Mouse (Mus musculus): ENCODE results near the gene Kdm8. TPM values are rescaled to one million over a fixed set of nuclear protein-coding genes. Genes with fewer than 3 reads are reported as not detected.

Kdm8 gene
- polyA plus RNA-seq, 1 experiment from 2014 or later, result 10.4 TPM

DNA sequence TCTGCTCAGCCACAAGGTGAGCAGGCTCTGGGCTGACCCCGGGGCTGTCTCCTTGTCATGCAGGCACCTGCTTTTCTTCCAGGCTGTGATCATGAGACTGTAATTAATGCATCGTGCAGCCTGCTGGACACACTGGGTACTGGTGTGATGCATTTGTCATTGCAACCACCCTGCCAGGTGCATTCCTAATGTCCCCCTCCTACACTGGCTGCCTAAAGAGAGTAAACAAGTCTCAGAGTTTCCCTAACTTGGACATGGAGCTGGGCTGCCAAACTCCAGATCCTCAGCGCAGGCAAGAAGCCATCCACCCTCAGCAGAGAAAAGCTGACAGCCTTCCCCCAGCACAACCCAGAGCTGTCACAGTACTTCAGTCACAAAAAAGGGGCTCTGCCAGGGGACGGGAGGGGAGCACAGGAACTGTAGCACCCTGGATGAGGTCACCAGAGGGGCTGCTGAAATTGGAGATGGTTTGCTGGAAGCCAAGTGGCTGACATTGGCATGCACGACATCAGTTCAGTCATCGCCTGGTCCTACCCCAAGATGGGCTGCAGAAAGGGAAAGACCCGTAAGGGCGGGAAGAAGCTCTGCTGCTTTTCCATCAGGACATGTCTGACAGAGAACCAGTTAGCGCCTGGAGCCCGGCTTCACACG, 31.2 kb downstream of the Kdm8 start:
- peaks cover 17% of the 10 kb centered on the region for H3K4me1 ChIP-seq (ENCODE audit: control insufficient read depth, insufficient read depth, low read length)
- H3K4me2 ChIP-seq (ENCODE audit: low read depth, low read length), result no peak overlapping the region
- 62% methylated on average over 11 of the region's 11 CpGs for WGBS
- H3K4me3 ChIP-seq (ENCODE audit: low read length), result no peak overlapping the region
- H3K9me3 ChIP-seq (ENCODE audit: control insufficient read depth, low read length), result no peaks in the 10 kb centered on the region
- H3K27me3 ChIP-seq (replicated peaks; ENCODE audit: control insufficient read depth, insufficient read depth, low read length), result no peaks in the 10 kb centered on the region
- ATAC-seq, result no peak
- H3K36me3 ChIP-seq (ENCODE audit: control insufficient read depth, insufficient read depth, low read length), result no peaks in the 10 kb centered on the region
- H3K27ac ChIP-seq (ENCODE audit: low read length), result peak overlapping the region; percentile 69
- peak overlapping the region; percentile 23; the same call in 1 of the 2 replicates for H3K9ac ChIP-seq (ENCODE audit: low read depth, low read length)

DNA sequence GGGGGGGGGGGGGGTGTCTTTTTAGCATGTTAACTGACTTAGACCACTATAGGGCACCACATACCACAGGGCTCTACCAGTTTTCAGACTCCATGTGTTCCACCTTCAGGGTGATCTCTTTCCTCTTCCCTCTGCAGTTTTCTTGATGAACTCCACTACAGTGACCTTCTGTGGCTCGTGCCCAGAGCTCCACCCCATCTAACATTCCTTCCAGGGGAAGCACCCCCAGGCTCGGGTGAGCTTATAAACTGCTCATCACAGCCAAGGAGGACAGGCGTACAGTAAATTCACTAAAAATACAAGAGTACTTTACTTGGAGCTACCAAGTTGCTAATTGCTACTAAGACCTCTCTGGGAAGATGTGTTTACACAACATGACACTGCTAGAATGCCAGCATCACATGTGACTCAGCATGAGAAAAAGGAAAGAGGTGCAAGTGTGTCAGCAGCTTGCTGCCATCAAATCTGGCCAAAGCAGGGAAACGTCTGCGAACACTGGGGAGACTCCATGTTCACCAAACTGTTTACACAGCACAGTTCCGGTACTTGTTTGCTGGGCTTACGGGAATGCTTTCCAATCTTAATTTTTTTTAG, 34.0 kb downstream of the Kdm8 start:
- ATAC-seq, result peak; percentile 50
- 60% methylated on average over 7 of the region's 7 CpGs for WGBS
- H3K27ac ChIP-seq (ENCODE audit: low read length), result 0 out of 2 replicates have a peak overlapping the region, but pooled peaks have one; percentile 13

DNA sequence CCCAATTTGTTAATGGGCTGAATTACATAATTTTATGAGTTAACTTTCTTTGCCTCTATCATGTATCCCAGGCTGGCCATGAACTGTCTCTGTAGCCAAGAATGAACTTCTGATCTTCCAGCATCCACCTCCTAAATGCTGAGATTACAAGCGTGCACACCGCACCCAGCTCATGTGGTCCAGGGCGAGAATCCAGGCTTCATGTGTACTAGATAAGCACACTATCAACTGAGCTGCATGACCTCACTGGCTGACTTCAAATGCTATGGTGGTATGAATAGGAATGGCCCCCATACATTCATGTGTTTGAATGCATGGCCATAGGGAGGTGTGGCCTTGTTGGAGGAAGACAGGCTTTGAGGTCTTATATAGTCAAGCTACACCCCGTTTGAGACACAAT, 36.0 kb downstream of the Kdm8 start:
- Histone ChIP-seq H3K27ac (ENCODE audit: low read length) (no peak overlapping the region), H3K9me3 (ENCODE audit: control insufficient read depth, low read length) (no peaks in the 10 kb centered on the region), H3K4me1 (ENCODE audit: control insufficient read depth, insufficient read depth, low read length) (peaks cover 8% of the 10 kb centered on the region), H3K4me3 (ENCODE audit: low read length) (no peak overlapping the region), H3K4me2 (ENCODE audit: low read depth, low read length) (no peak overlapping the region), H3K36me3 (ENCODE audit: control insufficient read depth, insufficient read depth, low read length) (0 out of 2 replicates have a peak, but pooled peaks cover 3% of the 10 kb centered on the region), H3K9ac (ENCODE audit: low read depth, low read length) (no peak overlapping the region), H3K27me3 (replicated peaks; ENCODE audit: control insufficient read depth, insufficient read depth, low read length) (no peaks in the 10 kb centered on the region)
- ATAC-seq, result no peak
- 87% methylated on average over 4 of the region's 4 CpGs for WGBS

More for the DNA sequence above, 34.0 kb downstream of the Kdm8 start:
- H3K36me3 ChIP-seq (ENCODE audit: control insufficient read depth, insufficient read depth, low read length), result no peaks in the 10 kb centered on the region
- peaks cover 10% of the 10 kb centered on the region for H3K4me1 ChIP-seq (ENCODE audit: control insufficient read depth, insufficient read depth, low read length)
- H3K27me3 ChIP-seq (replicated peaks; ENCODE audit: control insufficient read depth, insufficient read depth, low read length), result no peaks in the 10 kb centered on the region
- no peak overlapping the region for H3K4me2 ChIP-seq (ENCODE audit: low read depth, low read length)
- H3K9ac ChIP-seq (ENCODE audit: low read depth, low read length), result no peak overlapping the region
- no peaks in the 10 kb centered on the region for H3K9me3 ChIP-seq (ENCODE audit: control insufficient read depth, low read length)
- H3K4me3 ChIP-seq (ENCODE audit: low read length), result no peak overlapping the region

DNA sequence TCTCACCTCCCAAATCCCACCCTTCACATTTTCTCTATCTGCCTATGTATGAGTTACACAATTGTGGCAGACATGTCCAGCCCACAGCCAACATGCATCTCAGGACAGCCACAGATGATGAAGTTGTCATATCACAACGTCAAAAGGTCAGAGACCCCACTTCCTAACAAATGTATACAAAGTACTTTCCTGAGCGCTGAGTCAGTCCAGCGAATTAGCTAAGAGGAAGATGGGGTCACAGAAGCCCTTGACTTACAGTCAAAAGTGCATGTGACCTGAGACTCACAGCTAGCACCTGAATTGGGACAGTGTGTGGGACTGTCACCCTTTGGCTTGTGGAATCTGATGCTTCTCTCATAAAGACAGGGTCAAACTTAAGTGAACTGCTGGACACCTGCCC, 37.9 kb downstream of the Kdm8 start:
- Histone ChIP-seq H3K4me1 (ENCODE audit: control insufficient read depth, insufficient read depth, low read length) (peaks cover 2% of the 10 kb centered on the region; the same call in 1 of the 2 replicates), H3K9me3 (ENCODE audit: control insufficient read depth, low read length) (no peaks in the 10 kb centered on the region), H3K27ac (ENCODE audit: low read length) (no peak overlapping the region), H3K27me3 (replicated peaks; ENCODE audit: control insufficient read depth, insufficient read depth, low read length) (no peaks in the 10 kb centered on the region), H3K36me3 (ENCODE audit: control insufficient read depth, insufficient read depth, low read length) (0 out of 2 replicates have a peak, but pooled peaks cover 3% of the 10 kb centered on the region), H3K9ac (ENCODE audit: low read depth, low read length) (no peak overlapping the region), H3K4me3 (ENCODE audit: low read length) (no peak overlapping the region), H3K4me2 (ENCODE audit: low read depth, low read length) (no peak overlapping the region)
- ATAC-seq, result no peak
- WGBS, result 67% methylated on average over 3 of the region's 3 CpGs

DNA sequence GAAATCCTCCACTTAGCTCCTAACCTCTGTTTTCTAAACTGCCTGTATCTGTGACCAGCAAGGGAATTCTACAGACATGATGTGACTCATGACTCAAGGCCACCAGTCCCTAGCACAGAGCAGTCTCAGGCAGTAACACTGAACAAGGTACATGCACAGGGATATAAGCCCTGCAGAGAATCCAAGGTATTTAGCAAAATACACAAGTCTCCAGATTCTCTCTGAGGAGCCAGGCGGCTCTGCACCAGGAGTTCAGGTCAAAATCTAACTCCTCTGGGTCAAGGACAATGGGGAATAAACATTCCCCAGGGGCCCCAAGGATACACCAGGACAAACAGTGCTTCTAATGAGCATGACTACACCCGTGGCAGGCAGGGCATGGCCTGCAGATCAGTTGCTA, 38.4 kb downstream of the Kdm8 start:
- WGBS, result 42% methylated on average over 2 of the region's 2 CpGs
- Histone ChIP-seq H3K9ac (ENCODE audit: low read depth, low read length) (no peak overlapping the region), H3K4me3 (ENCODE audit: low read length) (no peak overlapping the region), H3K27me3 (replicated peaks; ENCODE audit: control insufficient read depth, insufficient read depth, low read length) (no peaks in the 10 kb centered on the region), H3K36me3 (ENCODE audit: control insufficient read depth, insufficient read depth, low read length) (0 out of 2 replicates have a peak, but pooled peaks cover 3% of the 10 kb centered on the region), H3K27ac (ENCODE audit: low read length) (no peak overlapping the region), H3K9me3 (ENCODE audit: control insufficient read depth, low read length) (no peaks in the 10 kb centered on the region), H3K4me1 (ENCODE audit: control insufficient read depth, insufficient read depth, low read length) (peaks cover 3% of the 10 kb centered on the region; the same call in 1 of the 2 replicates), H3K4me2 (ENCODE audit: low read depth, low read length) (no peak overlapping the region)
- no peak for ATAC-seq

DNA sequence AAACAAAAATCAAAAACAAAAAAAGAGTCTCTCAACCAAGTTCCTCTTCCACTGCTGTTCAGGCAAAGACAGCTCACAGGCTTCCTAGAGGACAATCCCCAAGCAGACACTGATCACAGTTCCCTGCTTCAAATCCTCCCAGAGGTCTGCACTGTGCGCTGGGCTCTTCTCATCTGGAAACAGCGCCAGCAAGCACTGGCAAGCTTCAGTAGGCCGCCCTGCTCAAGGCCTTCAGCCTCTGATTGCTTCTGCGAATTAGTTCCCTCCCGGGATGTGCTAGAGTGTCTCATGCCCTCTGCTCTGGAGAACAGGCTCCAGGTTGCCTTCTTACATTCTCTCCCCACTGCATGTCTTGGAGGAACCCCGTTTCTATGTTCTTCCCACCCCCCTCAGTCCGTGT, 40.3 kb downstream of the Kdm8 start:
- ATAC-seq, result no peak
- Histone ChIP-seq H3K4me1 (ENCODE audit: control insufficient read depth, insufficient read depth, low read length) (peaks cover 3% of the 10 kb centered on the region; the same call in 1 of the 2 replicates), H3K36me3 (ENCODE audit: control insufficient read depth, insufficient read depth, low read length) (0 out of 2 replicates have a peak, but pooled peaks cover 3% of the 10 kb centered on the region), H3K9me3 (ENCODE audit: control insufficient read depth, low read length) (no peaks in the 10 kb centered on the region), H3K27ac (ENCODE audit: low read length) (no peak overlapping the region), H3K4me2 (ENCODE audit: low read depth, low read length) (no peak overlapping the region), H3K4me3 (ENCODE audit: low read length) (no peak overlapping the region), H3K27me3 (replicated peaks; ENCODE audit: control insufficient read depth, insufficient read depth, low read length) (no peaks in the 10 kb centered on the region), H3K9ac (ENCODE audit: low read depth, low read length) (no peak overlapping the region)
- WGBS, result 93% methylated on average over 7 of the region's 7 CpGs

DNA sequence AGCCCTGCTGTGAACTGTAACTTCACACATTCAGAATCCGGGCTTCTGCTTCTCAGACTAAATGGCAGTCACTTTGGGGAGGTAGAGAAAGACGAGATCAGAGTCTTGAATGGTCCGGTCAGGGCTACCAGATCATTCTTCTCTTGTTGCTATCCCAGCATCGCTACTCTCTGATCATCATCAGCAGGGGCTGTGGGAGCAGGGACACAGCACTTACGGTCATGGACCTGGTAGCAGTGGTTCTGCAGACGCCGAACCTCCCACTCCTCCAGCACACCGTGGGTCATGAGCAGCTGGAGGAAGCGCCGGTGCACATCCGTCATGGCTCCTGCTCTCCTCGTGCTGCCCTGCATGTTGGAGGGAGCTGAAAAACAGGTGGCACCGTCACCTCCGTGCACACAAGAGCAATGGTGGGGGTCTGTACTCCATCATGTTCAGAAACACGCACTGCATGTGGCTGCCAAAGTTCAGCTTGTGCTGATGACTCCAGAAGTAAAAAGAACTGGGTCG, 41.7 kb downstream of the Kdm8 start:
- Histone ChIP-seq H3K9ac (ENCODE audit: low read depth, low read length) (no peak overlapping the region), H3K27me3 (replicated peaks; ENCODE audit: control insufficient read depth, insufficient read depth, low read length) (no peaks in the 10 kb centered on the region), H3K4me1 (ENCODE audit: control insufficient read depth, insufficient read depth, low read length) (peaks cover 7% of the 10 kb centered on the region; the same call in 1 of the 2 replicates), H3K27ac (ENCODE audit: low read length) (no peak overlapping the region), H3K9me3 (ENCODE audit: control insufficient read depth, low read length) (no peaks in the 10 kb centered on the region), H3K36me3 (ENCODE audit: control insufficient read depth, insufficient read depth, low read length) (0 out of 2 replicates have a peak, but pooled peaks cover 3% of the 10 kb centered on the region), H3K4me2 (ENCODE audit: low read depth, low read length) (no peak overlapping the region), H3K4me3 (ENCODE audit: low read length) (no peak overlapping the region)
- WGBS, result 91% methylated on average over 16 of the region's 16 CpGs
- ATAC-seq, result no peak

DNA sequence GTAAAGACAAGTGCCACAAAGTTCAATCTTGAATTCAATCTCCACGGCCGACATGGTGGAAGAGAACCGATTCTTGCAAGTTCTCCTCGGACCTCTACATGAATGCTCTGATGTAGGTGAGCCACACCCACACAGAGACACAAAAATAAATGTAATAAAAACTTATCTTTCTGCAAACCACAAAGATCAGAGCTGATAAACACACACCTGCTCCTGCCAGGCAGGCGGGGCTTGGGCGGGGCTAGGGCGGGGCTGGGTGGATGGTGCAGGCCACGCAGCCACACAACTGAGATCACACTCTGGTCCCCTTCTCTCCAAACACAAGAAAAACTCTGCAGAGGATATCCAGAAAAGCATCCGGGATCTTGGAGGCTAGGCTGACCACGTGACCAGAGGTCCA, 42.6 kb downstream of the Kdm8 start:
- Histone ChIP-seq H3K4me2 (ENCODE audit: low read depth, low read length) (no peak overlapping the region), H3K9ac (ENCODE audit: low read depth, low read length) (no peak overlapping the region), H3K4me1 (ENCODE audit: control insufficient read depth, insufficient read depth, low read length) (peaks cover 12% of the 10 kb centered on the region), H3K4me3 (ENCODE audit: low read length) (no peak overlapping the region), H3K36me3 (ENCODE audit: control insufficient read depth, insufficient read depth, low read length) (0 out of 2 replicates have a peak, but pooled peaks cover 3% of the 10 kb centered on the region), H3K27ac (ENCODE audit: low read length) (no peak overlapping the region), H3K27me3 (replicated peaks; ENCODE audit: control insufficient read depth, insufficient read depth, low read length) (no peaks in the 10 kb centered on the region), H3K9me3 (ENCODE audit: control insufficient read depth, low read length) (no peaks in the 10 kb centered on the region)
- peak; percentile 29 for ATAC-seq
- WGBS, result 71% methylated on average over 10 of the region's 10 CpGs

DNA sequence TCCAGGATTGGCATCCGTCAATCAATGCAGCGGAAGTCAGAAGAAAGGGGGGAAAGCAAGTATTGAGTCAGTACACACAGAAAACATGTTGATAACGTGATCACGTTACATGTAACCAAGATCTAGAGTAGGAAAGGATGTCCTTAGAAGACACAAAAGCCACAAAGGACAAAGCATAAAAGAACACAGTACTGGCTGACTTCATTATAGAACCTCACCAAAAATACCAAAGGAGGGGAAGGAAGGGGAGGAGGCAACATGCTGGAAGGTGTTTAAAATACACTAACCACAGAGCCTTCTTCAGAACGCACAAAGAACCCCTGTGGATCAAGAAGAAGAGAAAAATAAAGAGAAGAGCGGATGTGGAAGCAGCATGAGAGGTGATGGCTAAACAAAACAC, 44.2 kb downstream of the Kdm8 start:
- WGBS, result 86% methylated on average over 6 of the region's 6 CpGs
- Histone ChIP-seq H3K27ac (ENCODE audit: low read length) (no peak overlapping the region), H3K4me2 (ENCODE audit: low read depth, low read length) (no peak overlapping the region)

More for the DNA sequence above, 44.2 kb downstream of the Kdm8 start:
- no peak for ATAC-seq
- peaks cover 17% of the 10 kb centered on the region for H3K4me1 ChIP-seq (ENCODE audit: control insufficient read depth, insufficient read depth, low read length)
- no peaks in the 10 kb centered on the region for H3K9me3 ChIP-seq (ENCODE audit: control insufficient read depth, low read length)
- H3K4me3 ChIP-seq (ENCODE audit: low read length), result no peak overlapping the region
- no peaks in the 10 kb centered on the region for H3K27me3 ChIP-seq (replicated peaks; ENCODE audit: control insufficient read depth, insufficient read depth, low read length)
- 0 out of 2 replicates have a peak, but pooled peaks cover 3% of the 10 kb centered on the region for H3K36me3 ChIP-seq (ENCODE audit: control insufficient read depth, insufficient read depth, low read length)
- H3K9ac ChIP-seq (ENCODE audit: low read depth, low read length), result 0 out of 2 replicates have a peak overlapping the region, but pooled peaks have one; percentile 9

All from intestine, embryonic 16.5 days (tissue).